Mouse (Mus musculus): ENCODE results near the gene Gm8237.
"Not testable (repeated sequence)": the region's sequence is repeated elsewhere in the genome, so short reads cannot be mapped to it uniquely, and the experiment has no call there.

The Gm8237 gene

GRCm38 (mm10) chr14:5880241-5880640 lies at the start of gene Gm8237:
Gene Gm8237, minus strand, starts transcription at chr14:5880382.
- DNase-seq = not testable (repeated sequence)

GRCm38 (mm10) chr14:5923276-5923675 lies 43.1 kb upstream of the Gm8237 start:
- not testable (repeated sequence) for DNase-seq

GRCm38 (mm10) chr14:5918330-5918942 lies 38.3 kb upstream of the Gm8237 start:
- DNase-seq = not testable (repeated sequence)

GRCm38 (mm10) chr14:5913701-5914100 lies 33.5 kb upstream of the Gm8237 start:
- not testable (repeated sequence) for DNase-seq

- DNase-seq = not testable (repeated sequence)
Observed at GRCm38 (mm10) chr14:5879791-5880190, 391 bp downstream of the Gm8237 start.

- not testable (repeated sequence) for DNase-seq
Observed at GRCm38 (mm10) chr14:5879136-5879535, 1.0 kb downstream of the Gm8237 start.

GRCm38 (mm10) chr14:5855911-5856310 lies 24.3 kb downstream of the Gm8237 start:
- DNase-seq = not testable (repeated sequence)

- DNase-seq = not testable (repeated sequence)
Observed at GRCm38 (mm10) chr14:5830229-5830628, 50.0 kb downstream of the Gm8237 start, which contains the start of gene Gm3424. Gene Gm3424, minus strand, starts transcription at chr14:5830329.

- not testable (repeated sequence) for DNase-seq
Observed at GRCm38 (mm10) chr14:5812699-5813356, 67.4 kb downstream of the Gm8237 start.

All from layer of hippocampus, adult 9-11 months (tissue).